Mouse (Mus musculus): ENCODE measurements at regions not wholly inside any gene's neighbourhood (a gene's known extent, or its start where the extent isn't known, plus 50 kb on each side); places are given as distances from the start of the nearest gene placed in this dataset.

DNA sequence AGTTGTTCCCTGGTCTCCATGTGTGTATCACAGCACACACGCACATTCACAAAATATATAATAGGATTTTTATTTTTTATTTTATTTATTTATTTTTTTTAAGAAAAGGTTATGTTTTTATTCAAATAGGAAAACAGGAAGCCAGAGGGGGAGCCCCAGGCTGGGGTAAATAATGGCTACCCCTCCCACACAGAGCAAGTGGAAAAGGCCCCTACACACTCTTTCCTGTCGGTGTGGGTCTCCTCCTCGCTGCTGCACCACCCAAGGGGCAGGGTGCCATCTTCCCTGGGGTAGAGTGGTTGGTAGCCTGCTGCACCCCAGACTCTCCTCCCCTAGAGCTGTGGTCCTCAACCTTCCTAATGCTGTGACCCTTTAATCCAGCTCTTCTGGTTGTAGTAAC is 181.6 kb downstream of the Katnal1 start:
- no peak for TF ChIP-seq CTCF (IDR thresholded peaks at IDR 0.05; ENCODE audit: control insufficient read depth, insufficient read depth, low read length)
- TF ChIP-seq POLR2A (IDR thresholded peaks at IDR 0.05; ENCODE audit: borderline replicate concordance, control insufficient read depth, low read depth, low read length) = no peak
